Mouse (Mus musculus) kidney, embryonic 16.5 days (tissue): ENCODE measurements around the gene Coro1c. TPM values are rescaled to one million over a fixed set of nuclear protein-coding genes. Genes with fewer than 3 reads are reported as not detected.

ENCODE experiments used
- ATAC-seq: fragments of 200-750 bp; cut with Nextera tagmentation; 2 replicates; pipeline ENCODE4 v1.8.0; 2017; ENCODE audit warnings: moderate TSS enrichment; ENCODE audit not compliant: low FRiP score, low TSS enrichment
- H3K27ac ChIP-seq: fragments of 300-500 bp; sonication (generic); 2 replicates; pipeline ENCODE4 v1.5.1; 2014; ENCODE audit warnings: low read length
- H3K27me3 ChIP-seq: fragments of 300-500 bp; sonication (generic); 2 replicates; pipeline ENCODE4 v1.6.1; 2014; ENCODE audit warnings: low read length, control low read depth, mixed read lengths; ENCODE audit not compliant: insufficient read depth
- H3K36me3 ChIP-seq: fragments of 300-500 bp; sonication (generic); 2 replicates; pipeline ENCODE4 v1.6.1; 2014; ENCODE audit warnings: low read length, control low read depth, mixed read lengths; ENCODE audit not compliant: insufficient read depth
- H3K4me1 ChIP-seq: fragments of 300-500 bp; sonication (generic); 2 replicates; pipeline ENCODE4 v1.6.1; 2014; ENCODE audit warnings: low read length, control low read depth, mixed read lengths; ENCODE audit not compliant: insufficient read depth
- H3K4me2 ChIP-seq: fragments of 300-500 bp; sonication (generic); replicated peaks from 2 replicates; pipeline ENCODE4 v1.6.1; 2014; ENCODE audit warnings: low read depth, low read length
- H3K4me3 ChIP-seq: fragments of 300-500 bp; sonication (generic); 2 replicates; pipeline ENCODE4 v1.5.1; 2014; ENCODE audit warnings: mild to moderate bottlenecking, low read length
- H3K9ac ChIP-seq: fragments of 300-500 bp; sonication (generic); replicated peaks from 2 replicates; pipeline ENCODE4 v1.6.1; 2014; ENCODE audit warnings: low read length
- H3K9me3 ChIP-seq: fragments of 300-500 bp; sonication (generic); 2 replicates; pipeline ENCODE4 v1.6.1; 2016; ENCODE audit warnings: low read length, control low read depth
- WGBS: fragments of 180-500 bp; shearing (Covaris S2); extraction: QIAGEN DNeasy Blood & Tissue Kit; methylation state at CpG from one replicate; pipeline ENCODE4 v1.1.7; 2014; 5-methylcytosine and 5-hydroxymethylcytosine counted together
- polyA plus RNA-seq: library from polyadenylated mRNA; unstranded; fragments of >200 nt; fragmentation: Nextera tagmentation; extraction: Ambion mirVana; gene quantifications from 2 replicates; pipeline ENCODE4 v1.2.1, GENCODE M21; 2015

Gene Coro1c
- polyA plus RNA-seq, 1 experiment from 2014 or later = 126 TPM

DNA sequence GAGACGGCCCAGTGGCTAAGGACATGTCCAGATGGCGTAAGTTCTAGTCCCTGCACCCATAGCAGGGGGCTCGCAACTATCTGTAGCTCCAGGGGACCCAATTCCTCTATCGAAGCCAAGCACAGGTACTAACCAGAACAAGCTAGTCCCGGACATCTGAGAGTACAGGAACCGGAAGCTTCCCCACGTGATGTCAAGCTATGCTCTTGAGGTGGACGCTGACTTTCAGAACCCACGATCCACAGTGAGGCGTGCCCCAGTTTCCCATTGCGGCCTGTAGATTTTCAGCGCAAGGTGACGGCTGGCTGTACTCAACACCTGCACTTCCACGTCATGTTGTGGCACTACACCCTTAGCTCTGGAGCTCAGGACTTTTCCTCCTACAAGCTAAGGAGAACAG is 27.4 kb downstream of the Coro1c start:
- no peak overlapping the region for H3K9ac ChIP-seq
- no peaks in the 10 kb centered on the region for H3K27me3 ChIP-seq
- H3K27ac ChIP-seq = no peak overlapping the region
- no peak for ATAC-seq
- no peaks in the 10 kb centered on the region for H3K9me3 ChIP-seq
- whole genome bisulfite sequencing = 93% methylated on average over 14 of the region's 14 CpGs
- no peak overlapping the region for H3K4me2 ChIP-seq
- peaks cover 23% of the 10 kb centered on the region for H3K36me3 ChIP-seq
- H3K4me3 ChIP-seq = no peak overlapping the region
- peaks cover 33% of the 10 kb centered on the region for H3K4me1 ChIP-seq

DNA sequence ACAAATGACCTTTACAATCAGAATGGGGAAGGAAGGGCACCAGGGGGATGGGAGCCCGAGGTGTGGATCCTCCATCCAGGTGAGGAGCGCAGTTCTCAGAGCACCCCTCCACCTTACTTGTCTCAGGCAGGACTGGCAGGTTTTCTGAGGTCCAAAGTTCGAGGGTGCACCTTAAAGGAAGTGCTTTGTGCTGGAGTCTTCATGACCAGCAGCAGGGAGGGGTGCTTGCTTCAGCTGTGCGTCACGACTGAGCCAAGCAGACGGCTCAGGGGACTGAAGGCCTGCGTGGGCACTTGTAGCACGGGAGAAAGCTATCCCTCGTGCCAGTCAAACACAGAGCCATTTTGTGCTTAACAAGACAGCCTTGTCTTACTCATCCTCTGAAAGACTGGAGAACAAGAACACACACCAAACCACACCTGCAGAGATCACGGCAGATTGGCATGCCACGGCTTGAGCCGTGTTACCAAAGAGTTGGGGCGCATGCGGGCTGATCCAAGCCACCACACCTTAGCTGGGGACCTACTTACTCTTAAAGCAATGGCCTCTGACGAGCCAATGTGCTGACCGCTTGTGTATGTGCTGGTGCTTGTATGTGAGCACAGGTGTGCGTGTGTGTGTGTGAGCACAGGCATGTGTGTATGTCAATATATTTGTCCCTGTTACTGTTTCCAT is 29.5 kb downstream of the Coro1c start:
- H3K36me3 ChIP-seq = peaks cover 30% of the 10 kb centered on the region
- 92% methylated on average over 17 of the region's 17 CpGs for WGBS
- ATAC-seq = no peak

DNA sequence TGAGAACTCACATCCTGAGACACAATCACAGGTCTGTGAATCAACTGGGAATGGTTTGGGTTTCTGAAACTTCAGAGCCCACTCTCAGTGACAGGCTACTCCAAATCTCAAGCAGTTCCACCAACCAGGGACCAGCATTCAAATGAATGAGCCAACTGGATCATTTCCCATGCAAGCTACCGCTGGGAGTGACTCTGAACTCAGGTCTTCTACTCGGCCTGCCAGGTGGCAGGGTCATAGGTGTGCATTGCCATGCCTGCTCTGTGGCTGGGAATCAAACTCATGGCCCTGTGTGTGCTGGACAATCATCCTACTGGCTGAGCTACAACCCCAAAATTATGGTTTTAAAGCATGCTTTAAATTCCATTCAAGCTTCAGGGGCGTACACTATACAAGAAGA is 31.0 kb downstream of the Coro1c start:
- Histone ChIP-seq H3K4me2 (no peak overlapping the region), H3K36me3 (peaks cover 30% of the 10 kb centered on the region), H3K27me3 (no peaks in the 10 kb centered on the region), H3K4me1 (peaks cover 25% of the 10 kb centered on the region), H3K9ac (no peak overlapping the region), H3K4me3 (no peak overlapping the region), H3K27ac (no peak overlapping the region), H3K9me3 (no peaks in the 10 kb centered on the region)
- ATAC-seq = no peak
- WGBS = 53% methylated on average over 3 of the region's 3 CpGs

More for the DNA sequence above, 29.5 kb downstream of the Coro1c start:
- Histone ChIP-seq H3K9ac (no peak overlapping the region), H3K27ac (no peak overlapping the region), H3K4me3 (no peak overlapping the region), H3K27me3 (no peaks in the 10 kb centered on the region), H3K9me3 (no peaks in the 10 kb centered on the region), H3K4me2 (no peak overlapping the region), H3K4me1 (peaks cover 23% of the 10 kb centered on the region)

DNA sequence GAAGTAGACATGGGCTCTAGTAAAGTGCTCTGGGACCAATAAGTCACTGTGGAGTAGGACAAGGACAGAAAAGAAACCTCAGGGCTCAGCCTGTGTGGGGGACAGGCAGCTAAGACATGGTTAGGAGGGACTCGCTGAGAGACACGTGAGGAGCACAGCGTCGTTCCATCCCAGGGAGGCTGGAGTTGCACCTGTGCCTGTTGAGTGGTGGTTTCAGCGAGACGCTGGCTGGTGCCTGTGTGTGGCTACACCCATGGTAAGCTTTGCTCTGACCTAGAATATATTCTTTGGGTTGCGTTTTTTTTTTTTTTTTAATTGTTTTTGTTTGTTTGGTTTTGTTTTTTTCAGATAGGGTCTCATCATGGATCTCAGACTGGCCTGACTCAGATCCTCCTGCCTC is 32.4 kb downstream of the Coro1c start:
- H3K4me3 ChIP-seq = no peak overlapping the region
- H3K4me2 ChIP-seq = no peak overlapping the region
- no peak for ATAC-seq
- H3K4me1 ChIP-seq = peaks cover 37% of the 10 kb centered on the region
- no peaks in the 10 kb centered on the region for H3K9me3 ChIP-seq
- no peak overlapping the region for H3K9ac ChIP-seq
- H3K27me3 ChIP-seq = no peaks in the 10 kb centered on the region
- H3K27ac ChIP-seq = no peak overlapping the region
- WGBS = 94% methylated on average over 7 of the region's 7 CpGs
- H3K36me3 ChIP-seq = peaks cover 26% of the 10 kb centered on the region

DNA sequence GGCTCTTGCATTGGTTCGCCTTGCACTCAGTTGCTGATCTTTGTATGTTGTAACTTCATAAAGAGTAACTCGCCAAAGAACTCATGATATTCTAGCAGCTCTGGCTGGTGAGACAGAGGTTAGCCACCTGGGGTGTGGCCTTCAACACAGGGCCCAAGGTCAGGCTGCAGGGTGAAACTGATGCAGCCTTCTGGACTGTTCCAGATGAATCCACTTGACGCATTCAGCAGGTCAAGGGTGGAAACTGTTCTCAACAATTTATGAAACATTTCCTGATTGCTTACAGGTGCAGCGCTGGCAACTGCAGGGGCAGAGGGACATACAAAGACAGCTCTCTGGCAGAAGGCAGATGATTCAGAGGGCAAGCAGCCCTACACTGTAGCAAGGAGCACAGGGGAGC is 32.9 kb downstream of the Coro1c start:
- Histone ChIP-seq H3K4me1 (peaks cover 42% of the 10 kb centered on the region), H3K9me3 (no peaks in the 10 kb centered on the region), H3K4me2 (no peak overlapping the region), H3K36me3 (peaks cover 20% of the 10 kb centered on the region), H3K9ac (no peak overlapping the region), H3K4me3 (no peak overlapping the region), H3K27me3 (no peaks in the 10 kb centered on the region), H3K27ac (no peak overlapping the region)
- 81% methylated on average over 4 of the region's 4 CpGs for WGBS
- ATAC-seq = no peak

DNA sequence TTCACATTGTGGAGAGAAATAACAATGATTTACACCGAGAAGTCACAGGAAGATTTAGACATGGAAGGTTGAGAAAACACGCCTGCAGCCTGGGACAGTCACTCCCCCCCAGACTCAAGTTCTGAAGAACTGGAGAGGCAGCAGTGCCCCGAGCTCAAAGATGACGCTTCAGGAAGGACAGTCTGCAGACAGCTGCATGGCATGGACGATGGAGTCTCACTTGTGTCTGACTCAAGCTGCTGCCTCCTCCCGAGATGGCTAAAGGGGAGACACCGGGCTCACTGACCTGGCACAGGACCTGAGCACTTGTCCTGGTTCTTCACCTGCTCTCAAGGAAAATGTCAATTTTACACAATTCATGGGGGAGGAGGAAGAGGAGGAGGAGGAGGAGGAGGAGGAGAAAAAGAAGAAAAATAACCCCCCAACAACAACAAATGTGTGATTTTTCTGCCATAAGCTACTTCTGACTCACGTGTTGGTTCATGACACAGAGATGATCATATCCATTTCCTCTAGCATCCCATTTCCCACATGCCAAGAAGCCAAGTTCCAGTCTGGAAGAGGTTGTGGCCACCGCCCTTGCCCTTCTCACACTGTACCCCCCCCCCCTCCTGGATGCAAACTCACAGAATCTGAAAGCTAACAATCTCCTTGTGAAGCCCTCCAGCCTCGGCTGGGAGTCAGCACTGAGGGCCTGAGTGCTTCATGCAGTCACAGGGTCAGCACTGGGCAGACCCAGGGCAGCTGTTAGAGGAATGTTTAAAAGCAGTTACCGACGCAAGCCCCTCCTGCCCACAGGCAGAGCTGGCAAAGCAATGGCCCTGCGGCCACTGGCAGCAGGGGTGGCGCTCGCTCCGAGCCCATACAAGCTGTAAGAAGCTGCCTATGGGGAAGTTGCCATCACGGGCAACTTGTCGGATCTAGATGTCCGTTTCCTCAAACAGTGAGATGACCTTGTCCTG is 34.2 kb downstream of the Coro1c start:
- Histone ChIP-seq H3K4me2 (peak overlapping the region; percentile 24), H3K27me3 (no peaks in the 10 kb centered on the region), H3K27ac (peak overlapping the region; percentile 89), H3K4me1 (peaks cover 54% of the 10 kb centered on the region), H3K4me3 (no peak overlapping the region), H3K9me3 (no peaks in the 10 kb centered on the region), H3K36me3 (peaks cover 13% of the 10 kb centered on the region), H3K9ac (peak overlapping the region; percentile 53; the same call in 1 of the 2 replicates)
- 48% methylated on average over 19 of the region's 19 CpGs for WGBS
- ATAC-seq = no peak

DNA sequence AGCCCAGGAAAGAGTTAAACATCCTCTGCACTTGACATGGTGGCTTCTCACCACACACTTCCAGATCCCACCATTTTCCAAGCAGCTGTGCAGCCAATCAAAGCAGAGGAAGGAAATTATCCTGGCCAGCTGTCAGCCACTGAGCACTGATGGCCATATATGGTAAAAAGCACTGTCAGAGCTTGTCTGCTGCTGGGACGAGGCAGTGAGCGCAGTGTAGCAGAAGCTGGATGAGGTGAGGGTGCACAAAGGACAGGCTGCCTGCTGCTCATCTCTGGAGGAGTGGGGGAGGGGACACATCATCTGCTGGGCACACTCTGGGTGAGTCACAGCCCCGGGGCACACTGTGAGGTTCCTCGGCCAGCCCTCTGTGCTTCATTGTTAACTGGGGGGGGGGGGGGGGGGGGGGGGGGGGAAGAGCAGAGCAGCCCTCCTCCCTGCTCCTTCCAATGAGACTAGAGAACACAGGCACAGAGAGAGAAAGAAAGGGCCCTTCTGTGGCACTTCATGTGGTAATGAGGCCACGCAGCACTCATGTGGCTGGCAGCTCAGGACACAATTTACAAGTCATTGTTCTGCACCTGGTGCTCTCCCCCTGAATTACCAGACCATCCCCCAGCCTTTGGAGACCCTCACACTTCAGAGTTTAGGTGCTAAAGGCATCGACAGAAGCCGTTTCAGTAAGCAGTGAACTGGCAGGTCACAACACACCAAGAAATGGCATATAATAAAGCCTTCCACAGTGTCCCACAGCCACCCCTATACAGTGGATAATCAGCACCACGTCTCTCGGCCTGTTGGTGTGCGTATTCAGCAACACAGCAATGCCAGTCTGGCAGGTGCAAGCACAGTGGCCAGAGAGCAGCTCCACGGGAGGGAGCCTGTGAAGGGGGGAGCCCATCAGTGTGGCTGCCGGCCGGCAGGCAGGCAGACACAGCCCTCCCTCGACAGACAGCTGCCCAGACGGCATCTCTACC is 35.3 kb downstream of the Coro1c start:
- Histone ChIP-seq H3K27ac (peak overlapping the region; percentile 89), H3K27me3 (no peaks in the 10 kb centered on the region), H3K9ac (peak overlapping the region; percentile 53), H3K36me3 (peaks cover 13% of the 10 kb centered on the region), H3K9me3 (no peaks in the 10 kb centered on the region), H3K4me2 (peak overlapping the region; percentile 24), H3K4me3 (0 out of 2 replicates have a peak overlapping the region, but pooled peaks have one; percentile 7), H3K4me1 (peaks cover 65% of the 10 kb centered on the region)
- WGBS = 8% methylated on average over 13 of the region's 15 CpGs
- ATAC-seq = peak; percentile 89

DNA sequence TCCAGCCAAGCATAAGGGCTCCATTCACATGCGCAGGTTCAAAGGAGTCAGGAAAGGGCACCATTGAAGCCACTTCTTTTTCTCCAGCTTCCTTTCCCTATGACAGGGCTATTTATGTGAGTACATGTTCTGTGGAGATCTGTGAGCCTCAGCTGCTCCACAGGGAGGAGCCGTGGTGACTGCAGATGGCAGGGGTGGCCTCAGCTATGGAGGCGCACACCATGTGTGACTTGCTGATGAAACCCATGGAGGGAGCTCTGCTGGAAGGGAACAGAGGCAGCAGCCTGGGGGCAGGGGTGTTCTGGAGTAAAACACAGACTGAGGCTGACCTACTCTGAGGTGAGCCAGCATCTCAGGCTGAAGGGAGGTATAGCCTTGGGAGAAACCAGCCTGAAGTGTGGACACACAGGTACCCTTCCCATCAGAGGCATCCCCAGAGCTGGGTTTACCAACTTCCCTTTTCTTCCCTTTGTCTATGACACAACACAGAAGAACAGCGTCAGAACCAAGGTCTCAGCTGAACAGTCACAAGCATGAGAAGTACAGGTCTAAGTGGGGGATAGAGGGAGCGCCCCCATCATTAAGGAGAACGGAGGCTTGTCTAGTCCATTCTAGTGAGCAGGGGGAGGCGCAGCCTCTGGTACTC is 36.5 kb downstream of the Coro1c start:
- Histone ChIP-seq H3K4me2 (no peak overlapping the region), H3K9me3 (no peaks in the 10 kb centered on the region), H3K27me3 (no peaks in the 10 kb centered on the region), H3K4me3 (no peak overlapping the region), H3K4me1 (peaks cover 70% of the 10 kb centered on the region), H3K27ac (peak overlapping the region; percentile 78), H3K9ac (peak overlapping the region; percentile 32; the same call in 1 of the 2 replicates), H3K36me3 (peaks cover 13% of the 10 kb centered on the region)
- ATAC-seq = no peak
- 76% methylated on average over 7 of the region's 7 CpGs for WGBS
